Mouse (Mus musculus) layer of hippocampus, postnatal 10 days (tissue): ENCODE results near the gene Csrp3. TPM values are rescaled to one million over a fixed set of nuclear protein-coding genes. Genes with fewer than 3 reads are reported as not detected.

Experiments used
- DNase-seq, 2 experiments: peaks; one replicate each; pipeline ENCODE4 v3.0.0; 2021; ENCODE audit warnings: low spot score in 2 of 2
- total RNA-seq, 2 experiments: library from RNA; stranded (reverse); gene quantifications; 2 replicates each; pipeline ENCODE4 v1.2.3; 2021

The Csrp3 gene
- total RNA-seq, 2 experiments from 2014 or later = not detected

DNA sequence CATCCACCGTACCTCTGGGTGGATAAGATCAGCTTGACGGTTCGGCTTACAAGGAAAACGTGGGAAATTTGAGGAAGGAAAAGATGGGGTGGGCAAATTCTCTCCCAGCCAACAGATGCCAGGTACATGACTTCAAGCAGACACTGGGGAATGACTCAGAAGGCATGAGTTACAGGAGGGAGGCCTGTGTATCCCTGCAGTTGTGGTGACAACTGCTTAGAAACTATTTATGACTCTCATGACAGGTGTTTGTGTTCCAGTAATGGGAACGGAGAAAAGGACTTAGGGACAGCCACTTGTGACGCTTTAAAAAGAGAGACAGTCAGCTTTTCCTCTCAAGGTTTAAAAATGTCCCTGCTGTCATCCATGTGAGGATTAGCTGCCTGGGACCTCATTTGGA lies 22.3 kb upstream of the Csrp3 start:
- DNase-seq = no peak

DNA sequence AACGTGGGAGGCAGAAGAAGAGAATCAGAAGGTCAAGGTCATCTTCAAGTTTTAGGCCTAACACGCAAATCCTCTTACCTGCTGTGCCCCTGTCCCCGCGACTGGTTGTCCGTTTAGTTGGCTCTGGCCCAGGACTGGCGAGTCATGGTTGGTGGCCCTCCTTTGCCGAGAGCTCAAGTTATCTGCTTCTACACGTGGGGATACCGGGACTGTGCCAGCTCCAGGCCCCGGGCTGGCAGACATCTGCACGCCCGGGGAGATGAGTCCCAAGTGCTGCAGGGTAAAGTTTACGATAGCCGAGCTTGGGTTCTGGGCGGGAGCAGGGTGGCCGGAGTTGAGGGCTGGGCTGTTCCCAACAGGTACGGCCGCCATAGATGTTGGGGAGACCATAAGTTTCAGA lies 19.7 kb upstream of the Csrp3 start:
- no peak for DNase-seq

DNA sequence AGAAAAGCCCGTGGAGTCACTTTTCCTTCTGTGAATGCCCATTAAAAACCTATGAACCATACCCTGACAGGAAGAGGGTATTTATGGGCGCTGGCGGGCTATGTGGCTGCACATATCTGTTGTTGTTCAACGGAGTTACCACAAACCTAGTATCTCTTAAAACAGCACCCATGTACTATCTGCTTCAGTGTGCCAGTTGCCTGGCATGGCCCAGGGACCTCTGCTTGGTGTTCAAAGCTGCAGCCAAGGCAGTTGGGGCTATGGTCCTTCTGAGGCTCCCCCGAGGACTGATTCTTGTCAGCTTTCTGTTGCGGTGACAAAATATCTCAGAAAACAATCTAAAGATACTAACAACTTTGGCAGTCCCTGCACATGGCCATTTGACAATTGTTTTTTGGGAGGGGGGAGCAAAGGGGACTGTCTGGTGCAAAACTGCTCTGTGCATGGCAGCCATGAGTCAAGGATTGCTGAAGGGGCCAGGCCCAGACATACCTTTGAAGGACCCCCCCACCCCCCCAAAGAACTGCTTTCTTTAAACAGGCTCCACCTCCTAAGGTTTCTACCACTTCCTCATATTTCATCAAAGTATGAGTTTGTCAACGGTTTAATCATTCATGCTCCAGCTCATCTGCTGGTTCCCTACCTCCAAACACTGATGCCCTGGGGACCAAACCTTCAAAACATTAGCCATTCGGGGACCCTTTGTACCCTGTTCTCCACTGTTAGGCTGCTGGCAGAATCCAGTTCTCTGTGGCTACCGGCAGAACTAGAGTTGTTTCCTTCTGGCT lies 17.0 kb upstream of the Csrp3 start:
- DNase-seq = no peak

DNA sequence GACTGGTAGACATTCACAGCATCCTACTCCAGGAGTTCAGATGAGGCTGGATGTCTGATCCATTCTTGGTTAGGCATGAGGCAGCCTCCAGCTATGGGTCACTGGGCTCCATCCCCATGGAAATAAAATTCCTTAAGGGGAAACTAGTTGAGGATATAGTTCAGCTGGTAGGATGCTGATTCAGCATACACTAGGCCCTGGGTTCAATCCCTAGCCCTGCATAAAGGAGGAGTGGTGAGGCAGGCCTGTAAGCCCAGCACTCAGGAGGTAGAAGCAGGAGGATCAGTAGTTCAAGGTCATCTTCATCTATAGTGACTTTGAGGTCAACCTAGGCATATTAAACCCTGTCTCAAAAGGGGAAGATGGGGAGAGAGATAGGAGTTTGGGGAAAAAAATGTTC lies 16.4 kb upstream of the Csrp3 start:
- no peak for DNase-seq

DNA sequence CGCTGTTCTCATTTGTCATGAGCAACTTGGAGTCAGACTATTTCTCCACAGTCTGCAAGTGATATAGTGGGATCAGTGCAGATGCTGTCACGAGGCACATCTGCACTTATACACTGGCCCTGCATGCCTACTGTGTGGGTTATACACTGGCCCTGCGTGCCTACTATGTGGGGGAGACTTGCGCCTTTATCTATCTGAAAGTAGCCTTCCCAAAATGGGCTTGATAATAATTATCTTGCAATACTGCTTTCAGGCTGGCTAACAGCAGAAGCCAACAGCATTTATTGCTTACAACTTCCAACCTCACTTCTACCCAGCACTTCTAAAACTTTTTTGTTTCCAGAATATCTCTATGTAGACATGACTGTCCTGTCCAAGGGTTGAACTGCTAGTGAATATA lies 14.0 kb upstream of the Csrp3 start:
- DNase-seq = no peak

DNA sequence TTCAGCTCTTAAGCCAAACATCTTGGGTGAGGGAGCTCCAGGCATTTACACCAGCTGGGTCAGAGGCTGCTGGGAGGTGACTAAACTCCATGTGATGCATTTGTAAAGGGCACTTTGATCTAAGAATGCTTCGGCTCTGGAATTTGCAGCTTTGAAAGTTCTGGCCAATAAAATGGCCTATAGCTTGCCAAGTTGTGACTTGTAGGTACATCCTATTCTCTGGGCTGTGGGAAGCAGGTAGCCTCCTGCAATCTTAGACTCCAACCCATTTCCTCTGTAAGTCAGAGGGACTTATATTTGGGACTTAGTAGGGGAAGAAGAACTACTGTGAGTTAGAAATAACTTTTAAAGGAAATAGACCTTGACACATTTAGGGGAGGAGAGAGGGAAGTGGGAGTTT lies 13.1 kb upstream of the Csrp3 start:
- DNase-seq = no peak

DNA sequence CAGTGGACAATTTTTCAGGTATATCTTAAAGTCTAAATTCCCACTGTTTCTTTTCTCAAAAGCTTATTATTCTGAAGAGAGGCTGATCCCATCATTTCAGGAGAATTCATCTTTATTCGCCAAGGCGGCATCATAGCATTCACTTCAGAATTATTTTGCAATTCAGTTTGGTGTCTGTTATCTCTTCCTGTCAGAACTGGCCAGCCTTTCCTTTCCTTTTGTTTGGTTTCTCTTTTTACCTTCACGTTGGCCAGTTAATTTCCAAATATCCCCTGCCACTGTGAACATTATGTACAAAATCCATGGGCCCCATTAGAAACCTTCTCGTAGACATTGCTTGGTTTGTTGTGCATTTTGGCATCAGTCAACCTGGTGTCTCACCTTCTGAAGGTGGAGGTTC lies 11.5 kb upstream of the Csrp3 start:
- no peak for DNase-seq

DNA sequence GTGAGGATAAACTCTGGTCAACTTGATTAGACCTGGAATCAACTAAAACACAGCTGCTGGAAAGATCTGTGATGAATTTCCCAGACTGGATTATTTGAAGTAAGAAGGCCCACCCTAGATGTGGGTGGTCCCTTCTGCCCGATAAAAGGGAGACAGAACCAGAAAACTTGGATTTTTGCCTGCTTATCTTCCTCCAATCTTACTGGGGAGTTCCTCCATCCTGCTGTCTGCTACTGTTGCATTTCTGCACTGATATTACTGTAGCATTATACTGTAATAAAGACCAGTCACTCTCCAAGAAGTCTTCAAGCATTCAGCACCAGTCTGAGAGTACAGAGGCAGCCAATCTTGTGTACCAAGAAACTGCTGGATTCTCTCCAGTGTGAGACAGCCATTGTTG lies 10.4 kb upstream of the Csrp3 start:
- DNase-seq = no peak

DNA sequence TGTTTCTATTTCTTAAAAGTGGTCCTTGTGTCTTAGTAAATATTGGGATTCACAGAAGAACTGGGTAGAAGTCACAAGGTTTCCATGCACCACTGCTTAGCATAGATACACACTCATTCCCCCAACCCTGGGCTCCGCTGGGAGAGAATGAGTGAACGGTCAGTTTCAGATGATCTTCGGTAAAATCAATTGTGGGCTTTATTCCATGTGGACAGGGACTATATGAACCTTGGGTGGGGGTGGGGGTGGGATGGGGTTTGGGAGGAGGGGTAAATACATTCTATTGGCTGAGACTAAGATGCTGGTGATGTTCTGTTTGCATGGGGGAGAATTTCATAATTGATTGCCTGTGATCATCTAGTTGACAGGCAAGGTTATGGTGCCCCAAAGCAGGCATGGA lies 7.6 kb upstream of the Csrp3 start:
- DNase-seq = no peak

DNA sequence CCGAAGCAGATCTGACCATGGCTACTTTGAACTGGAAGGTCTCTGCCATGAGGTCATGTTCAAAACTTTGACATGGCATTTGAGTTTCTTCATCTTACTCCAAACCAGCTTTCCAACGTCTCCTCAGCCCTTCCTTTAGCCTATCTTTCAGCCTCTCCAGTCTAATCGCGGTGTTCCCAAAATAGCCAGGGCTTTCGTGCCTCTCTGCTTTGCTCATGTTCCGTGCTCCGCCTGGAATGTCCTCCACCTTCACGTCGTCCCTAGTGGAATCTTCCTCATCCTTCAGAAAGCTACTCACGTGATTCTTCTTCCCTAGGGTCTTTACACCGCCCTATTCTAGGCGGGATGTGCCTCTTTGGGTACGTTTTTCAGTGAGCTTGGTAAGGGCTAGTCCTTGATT lies 5.7 kb upstream of the Csrp3 start:
- DNase-seq = no peak

DNA sequence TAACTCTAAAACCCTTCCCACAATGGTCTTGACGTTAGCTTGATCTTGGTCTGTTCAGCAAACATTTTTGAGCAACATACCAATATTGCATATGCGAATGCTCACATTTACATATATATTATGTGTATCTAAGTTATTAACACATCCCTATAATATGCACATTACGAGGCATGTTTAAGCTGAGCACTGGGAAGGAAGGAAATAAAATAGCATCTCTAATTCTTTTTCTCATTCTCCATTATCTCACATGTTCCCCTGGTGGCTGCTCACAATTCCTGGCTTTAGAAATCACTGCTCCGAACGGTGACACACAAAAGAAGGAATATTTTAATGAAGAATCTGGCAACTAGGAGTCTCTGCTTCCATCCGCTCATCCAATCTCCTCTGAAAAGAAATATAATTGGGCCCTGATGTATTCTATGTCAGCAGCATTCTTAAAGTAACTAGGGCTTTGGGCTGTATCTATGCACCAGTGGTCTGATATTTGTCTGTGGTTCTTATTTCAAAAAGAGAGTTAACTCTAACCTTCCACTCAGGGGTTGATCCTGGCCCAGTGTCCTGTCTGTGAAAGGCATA lies 3.8 kb upstream of the Csrp3 start:
- DNase-seq = no peak

DNA sequence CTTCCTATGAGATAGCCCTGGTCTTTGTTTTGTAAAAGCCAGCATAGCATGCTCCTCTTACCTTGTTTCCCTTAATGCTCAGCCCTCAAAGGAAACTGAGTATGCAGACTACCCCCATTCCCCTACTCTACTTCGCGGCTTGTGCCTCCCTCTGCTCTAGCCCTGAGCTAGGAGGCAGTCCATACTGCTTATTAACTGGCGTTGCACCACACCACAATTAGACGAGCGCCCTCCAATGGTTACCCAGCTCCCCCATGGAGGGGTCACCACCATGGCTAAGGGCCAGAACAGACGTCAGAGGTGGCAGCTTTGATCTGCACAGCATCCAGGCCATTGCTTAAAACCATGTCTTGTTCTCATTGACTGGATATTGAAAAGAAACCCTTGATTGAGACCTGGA lies 1.1 kb downstream of the Csrp3 start:
- DNase-seq = no peak

DNA sequence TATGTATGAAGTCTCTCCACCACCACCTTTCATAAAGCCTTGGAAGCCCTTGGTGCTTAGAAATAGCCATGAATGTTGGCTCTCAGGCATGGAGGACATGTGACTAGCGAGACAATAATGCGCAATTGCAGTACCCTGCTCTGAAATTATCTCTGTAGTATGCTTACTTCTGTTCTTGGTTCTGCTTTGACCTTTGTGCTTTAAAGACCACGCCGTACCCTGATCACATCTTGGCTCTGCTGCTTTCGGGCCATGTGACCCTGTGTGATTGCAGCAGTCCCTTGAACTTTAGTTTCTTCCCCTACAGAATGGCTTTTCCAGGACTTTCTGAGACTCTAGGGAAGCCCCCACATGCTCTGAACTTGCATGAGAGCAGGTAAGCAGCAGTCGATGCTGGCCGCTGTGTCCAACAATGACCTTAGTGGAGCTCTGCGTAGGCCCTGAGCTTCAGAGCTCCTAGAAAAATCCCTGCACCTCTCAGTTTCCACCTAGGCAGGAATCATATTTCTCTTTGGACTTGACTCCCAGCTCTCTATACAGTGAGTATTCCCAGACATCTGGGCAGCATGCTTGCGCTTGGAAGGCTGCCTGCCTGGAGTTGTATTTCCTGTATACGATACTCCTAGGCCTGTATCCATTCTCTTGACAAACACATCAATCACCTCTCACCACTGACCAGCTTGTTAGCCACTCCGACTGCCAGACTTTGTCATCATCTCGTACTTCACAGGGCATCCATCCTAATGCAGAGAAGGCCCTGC lies 2.4 kb downstream of the Csrp3 start:
- DNase-seq = no peak

DNA sequence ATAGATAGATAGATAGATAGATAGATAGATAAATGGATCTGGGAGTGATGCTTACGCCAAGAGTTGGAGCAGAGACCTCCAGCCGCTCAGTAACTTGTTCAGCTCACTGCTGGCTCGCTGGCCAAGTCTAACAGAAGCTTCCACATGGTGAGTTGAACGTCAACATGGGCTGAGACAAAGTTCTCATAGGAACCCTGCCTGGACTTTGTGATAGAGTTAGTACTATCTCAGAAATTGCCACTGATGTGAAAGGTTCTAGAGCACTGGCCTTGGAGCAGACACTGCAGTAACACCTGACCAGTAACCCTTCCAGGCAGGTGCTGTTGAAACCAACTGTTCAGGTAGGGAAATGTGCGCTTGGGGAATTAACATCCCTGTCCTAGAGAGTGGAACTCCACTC lies 4.3 kb downstream of the Csrp3 start:
- no peak for DNase-seq

DNA sequence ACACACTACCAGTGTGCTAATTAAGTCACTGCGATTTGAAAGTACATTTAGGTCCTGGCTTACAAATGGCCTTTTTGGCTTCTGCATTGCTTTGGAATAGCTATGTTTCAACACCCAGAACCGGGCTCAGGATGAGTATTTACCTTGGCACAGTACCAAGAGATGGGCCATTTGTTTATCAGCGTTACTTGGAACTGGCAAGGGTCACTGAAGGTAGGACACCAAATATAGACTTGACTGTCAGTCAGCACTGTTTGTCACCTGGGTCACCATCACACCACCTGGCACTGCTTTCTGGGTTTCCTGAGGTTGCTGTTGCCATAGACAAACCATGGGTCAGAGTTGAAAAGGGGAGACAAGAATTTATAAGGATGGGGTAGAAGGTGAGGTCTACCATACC lies 5.5 kb downstream of the Csrp3 start:
- DNase-seq = no peak

DNA sequence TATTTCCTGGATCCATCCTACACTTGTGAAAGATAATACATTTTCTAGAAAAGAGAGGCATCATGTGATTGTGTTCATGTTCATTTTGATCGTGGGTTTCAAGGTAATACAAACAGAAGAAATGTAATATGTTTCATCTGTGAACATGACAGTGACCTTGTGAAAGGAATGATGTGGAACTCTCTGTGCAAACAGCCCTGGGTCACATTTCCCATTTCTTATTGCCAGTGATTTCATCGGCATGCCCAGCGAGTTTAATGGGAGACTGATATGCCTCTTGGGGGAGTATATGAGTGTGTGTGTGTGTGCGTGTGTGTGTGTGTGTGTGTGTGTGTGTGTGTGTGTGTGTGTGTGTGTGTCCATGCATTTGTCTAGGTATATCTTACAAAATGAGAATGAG lies 6.3 kb downstream of the Csrp3 start:
- no peak for DNase-seq

DNA sequence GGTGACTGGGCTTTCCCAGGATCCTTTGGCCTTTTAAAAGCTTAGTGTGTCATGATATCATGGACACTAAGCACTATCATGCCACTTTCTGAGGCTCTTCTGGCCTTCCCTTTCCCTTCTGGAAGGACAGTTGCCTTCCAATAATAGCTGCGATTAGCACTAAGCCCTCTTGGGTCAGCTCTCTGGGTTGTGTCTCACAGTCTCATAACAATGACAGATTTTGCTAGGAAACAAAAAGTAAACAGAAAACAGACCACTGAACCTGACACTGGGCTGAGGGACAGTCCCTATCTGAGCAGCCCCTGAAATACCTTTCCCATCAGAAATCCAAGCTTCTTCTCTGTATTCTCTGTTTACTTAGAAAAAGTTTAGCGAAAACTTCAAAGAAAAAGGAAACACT lies 7.3 kb downstream of the Csrp3 start:
- DNase-seq = no peak

DNA sequence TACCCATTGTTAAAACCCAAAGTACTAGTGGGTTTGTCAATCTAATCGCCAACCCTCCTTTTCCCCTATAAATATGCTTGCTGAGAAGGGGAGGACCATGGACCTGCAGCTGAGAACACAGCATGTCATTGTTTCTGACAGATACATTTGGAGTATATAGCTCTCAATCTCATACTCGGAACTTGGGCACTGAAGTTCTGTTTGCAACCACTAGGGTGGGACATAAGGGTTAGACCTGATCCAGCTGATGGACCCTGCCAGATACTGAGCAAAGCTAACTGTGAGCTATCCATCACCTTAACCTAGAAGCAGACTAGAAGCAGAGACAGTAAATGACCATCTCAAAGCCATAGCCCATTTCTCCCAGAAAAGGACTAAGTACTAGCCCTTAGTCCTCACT lies 9.4 kb downstream of the Csrp3 start:
- DNase-seq = no peak

DNA sequence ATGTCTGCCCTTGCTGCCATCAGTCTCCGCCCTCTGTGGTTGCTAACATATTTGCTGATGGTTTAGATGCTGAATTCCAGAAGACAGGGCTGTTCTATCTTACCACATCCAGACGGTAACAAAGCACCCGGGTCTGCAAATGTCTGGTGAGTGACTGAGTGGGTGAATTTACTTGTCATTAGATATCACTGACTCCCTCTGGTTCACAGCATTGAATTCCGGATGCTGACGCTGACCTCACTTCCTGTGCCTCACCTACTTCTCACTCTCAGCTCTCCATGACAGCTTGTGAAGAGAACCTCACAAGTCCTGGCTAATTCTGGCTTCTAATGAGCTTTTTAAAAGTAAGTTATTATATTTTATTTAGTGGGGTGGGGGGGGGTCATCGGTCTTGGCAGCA lies 10.9 kb downstream of the Csrp3 start:
- DNase-seq = no peak

DNA sequence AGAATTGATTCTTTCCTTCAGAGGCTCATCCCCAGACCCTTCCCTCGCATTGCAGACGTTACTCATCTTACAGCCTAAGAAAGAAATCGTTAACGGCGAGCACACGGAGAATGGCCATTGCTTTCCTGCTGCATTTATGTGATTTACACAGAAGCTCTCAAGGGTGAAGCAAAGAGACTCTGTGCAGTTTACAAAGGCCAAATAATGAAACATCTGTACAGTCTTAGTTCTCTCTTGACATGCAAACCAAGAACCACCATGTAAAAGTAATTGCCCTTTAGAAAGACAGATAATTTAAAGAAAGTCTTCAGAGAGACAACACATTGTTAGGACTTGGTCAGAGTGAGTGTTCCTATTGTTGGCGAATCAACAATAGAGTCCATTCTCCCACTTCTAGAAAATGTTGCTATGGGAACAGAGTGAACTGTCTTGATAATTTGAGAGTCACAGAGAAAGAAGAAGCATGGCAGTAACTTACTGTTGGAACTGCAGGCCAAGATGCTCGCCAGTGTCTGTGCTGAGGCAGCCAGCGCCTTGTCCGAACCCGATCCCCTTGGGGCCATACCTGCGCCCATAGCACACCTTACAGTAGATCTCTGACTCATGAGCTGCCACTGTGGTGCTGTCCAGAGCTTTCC lies 12.7 kb downstream of the Csrp3 start:
- no peak for DNase-seq

DNA sequence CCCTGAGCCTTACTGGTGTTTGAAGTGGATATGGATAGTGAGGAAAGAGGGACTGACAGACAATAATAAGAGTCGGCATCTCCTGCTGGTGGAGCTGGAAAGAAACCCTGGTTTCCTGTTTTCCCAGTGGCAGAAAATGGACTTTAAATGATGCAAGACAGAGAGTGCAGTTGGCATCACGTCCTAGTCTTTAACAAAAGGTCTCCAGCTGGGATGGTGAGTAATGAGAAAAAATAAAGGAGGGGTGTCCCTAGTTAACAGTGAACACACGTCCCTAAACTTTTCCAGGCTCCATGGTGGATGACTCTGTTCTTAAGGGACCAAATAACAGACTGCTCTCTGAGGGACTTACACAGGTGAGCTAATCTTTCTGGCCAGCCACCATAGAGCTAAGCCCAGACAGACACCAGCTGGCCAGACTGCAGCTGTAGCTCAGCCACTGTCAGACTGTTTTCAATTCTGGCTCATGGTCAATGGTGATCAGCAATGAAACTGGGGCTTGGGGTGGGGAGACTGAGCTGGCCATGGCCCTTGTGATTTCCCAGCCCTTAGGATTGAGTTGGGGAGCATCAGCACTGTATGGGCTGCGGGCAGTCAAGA lies 13.4 kb downstream of the Csrp3 start:
- DNase-seq = no peak

DNA sequence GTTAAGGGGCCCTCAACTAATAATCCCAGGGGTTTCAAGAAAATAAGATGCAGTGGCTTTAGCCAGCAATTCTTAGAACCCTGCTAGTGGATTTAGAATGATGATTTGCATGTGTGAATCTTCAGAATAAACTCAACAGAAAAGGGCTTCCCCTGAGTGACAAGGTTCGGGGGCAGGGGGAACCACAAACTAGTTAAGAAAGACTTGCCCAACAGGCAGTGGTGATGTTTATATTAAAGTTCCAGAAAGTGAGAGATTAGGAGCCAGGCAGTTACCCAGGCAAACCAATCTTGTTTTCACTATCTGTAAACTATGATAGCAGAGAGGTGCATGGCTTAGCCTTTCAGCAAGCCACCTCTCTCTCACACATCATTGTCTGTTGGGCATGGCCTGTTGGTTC lies 15.1 kb downstream of the Csrp3 start:
- DNase-seq = no peak
